Mouse (Mus musculus) cerebral cortex, adult 2 months (tissue): ENCODE measurements around the gene Pgc.

Source experiments
- WGBS: fragments of 180-500 bp; shearing (Covaris S2); methylation state at CpG from one replicate; pipeline ENCODE4 v1.1.7; 2018; 5-methylcytosine and 5-hydroxymethylcytosine counted together

Pgc gene

GRCm38 (mm10) chr17:47708972-47709371, 17.7 kb upstream of the Pgc start:
- 72% methylated on average over 4 of the region's 4 CpGs for WGBS

- 91% methylated on average over 3 of the region's 3 CpGs for WGBS
Observed at GRCm38 (mm10) chr17:47710036-47710435, 16.6 kb upstream of the Pgc start.

- 82% methylated on average over 6 of the region's 6 CpGs for WGBS
Observed at GRCm38 (mm10) chr17:47711883-47712282, 14.8 kb upstream of the Pgc start.

GRCm38 (mm10) chr17:47712889-47713571, 13.6 kb upstream of the Pgc start:
- WGBS = 50% methylated on average over 22 of the region's 22 CpGs

- 75% methylated on average over 3 of the region's 3 CpGs for WGBS
Observed at GRCm38 (mm10) chr17:47715037-47715436, 11.6 kb upstream of the Pgc start.

- 73% methylated on average over 4 of the region's 4 CpGs for WGBS
Observed at GRCm38 (mm10) chr17:47721183-47721582, 5.5 kb upstream of the Pgc start.

GRCm38 (mm10) chr17:47730633-47731575, 4.3 kb downstream of the Pgc start:
- WGBS = 56% methylated on average over 24 of the region's 24 CpGs

GRCm38 (mm10) chr17:47735553-47736100, 9.0 kb downstream of the Pgc start:
- WGBS = 84% methylated on average over 14 of the region's 14 CpGs

GRCm38 (mm10) chr17:47736856-47737255, 10.2 kb downstream of the Pgc start, which contains the start of gene Tfeb:
TSS of gene Tfeb (plus strand) at chr17:47737030.
- under 1% methylated on average over 47 of the region's 47 CpGs for WGBS

GRCm38 (mm10) chr17:47737271-47738065, 10.8 kb downstream of the Pgc start:
- WGBS = under 1% methylated on average over 59 of the region's 60 CpGs

- 4% methylated on average over 61 of the region's 61 CpGs for WGBS
Observed at GRCm38 (mm10) chr17:47738066-47738878, 11.6 kb downstream of the Pgc start.

- WGBS = 31% methylated on average over 20 of the region's 20 CpGs
Observed at GRCm38 (mm10) chr17:47738879-47739798, 12.5 kb downstream of the Pgc start.

GRCm38 (mm10) chr17:47740186-47740585, 13.5 kb downstream of the Pgc start:
- WGBS = 79% methylated on average over 2 of the region's 2 CpGs

- WGBS = 59% methylated on average over 16 of the region's 16 CpGs
Observed at GRCm38 (mm10) chr17:47742991-47743734, 16.5 kb downstream of the Pgc start.

- 97% methylated on average over 14 of the region's 14 CpGs for WGBS
Observed at GRCm38 (mm10) chr17:47744086-47744485, 17.4 kb downstream of the Pgc start.

- WGBS = 87% methylated on average over 10 of the region's 10 CpGs
Observed at GRCm38 (mm10) chr17:47744746-47745368, 18.2 kb downstream of the Pgc start.

GRCm38 (mm10) chr17:47748791-47749553, 22.3 kb downstream of the Pgc start:
- 68% methylated on average over 14 of the region's 14 CpGs for WGBS

GRCm38 (mm10) chr17:47749626-47750025, 23.0 kb downstream of the Pgc start:
- WGBS = 82% methylated on average over 3 of the region's 3 CpGs
